ENCODE assay signal across 23 mouse cellular contexts in genomic region chr9:84041631-84042277, GRCm38 (mm10).
DNase-seq lines count a peak whose midpoint lies in the region; ATAC-seq and TF ChIP-seq lines count a peak whose summit lies in the region.
"Had no signal": no experiment of that assay in that cellular context is flagged by ENCODE, and none has a peak within 500 bp of the region (broad histone marks: within the 10 kb centered on the region; RNA-seq: fewer than 3 reads in every experiment).

No protein-coding gene starts in this region.

- H3K9ac ChIP-seq in intestine, embryonic 15.5 days = no peak overlapping the region
- no peak overlapping the region for H3K9ac ChIP-seq in intestine, postnatal 0 days (ENCODE audit: low read depth, low read length)
- no peak overlapping the region for H3K9ac ChIP-seq in midbrain, embryonic 14.5 days (replicated peaks; ENCODE audit: low read length)
- H3K9ac ChIP-seq in midbrain, embryonic 16.5 days (ENCODE audit: low read depth, low read length) = no peak overlapping the region
- no peak overlapping the region for H3K9ac ChIP-seq in liver, embryonic 13.5 days
- H3K9ac ChIP-seq: embryonic facial prominence, embryonic 12.5 days; forebrain, postnatal 0 days; hindbrain, embryonic 12.5 days; limb, embryonic 13.5 days had no signal

- H3K4me1 ChIP-seq in intestine, embryonic 15.5 days (replicated peaks) = no peaks in the 10 kb centered on the region
- H3K4me1 ChIP-seq in intestine, postnatal 0 days (replicated peaks; ENCODE audit: control insufficient read depth, insufficient read depth, low read length) = no peaks in the 10 kb centered on the region
- H3K4me1 ChIP-seq in midbrain, embryonic 14.5 days (ENCODE audit: control insufficient read depth, insufficient read depth, low read length) = 0 out of 2 replicates have a peak, but pooled peaks cover 3% of the 10 kb centered on the region
- H3K4me1 ChIP-seq in midbrain, embryonic 16.5 days (ENCODE audit: control insufficient read depth, insufficient read depth, low read length) = peaks cover 2% of the 10 kb centered on the region; the same call in 1 of the 2 replicates
- H3K4me1 ChIP-seq in liver, embryonic 13.5 days (replicated peaks) = peaks cover 10% of the 10 kb centered on the region
- H3K4me1 ChIP-seq: megakaryocyte, embryonic 14.5 days had no signal

- ATAC-seq in intestine, embryonic 15.5 days = peak; percentile 39; the same call in 1 of the 2 replicates
- no peak for ATAC-seq in intestine, postnatal 0 days
- ATAC-seq in midbrain, embryonic 14.5 days (ENCODE audit: low FRiP score, low TSS enrichment) = peak; percentile 57; the same call in 1 of the 2 replicates
- no peak for ATAC-seq in midbrain, embryonic 16.5 days
- ATAC-seq in liver, embryonic 13.5 days (ENCODE audit: low read depth) = peak; percentile 62
- ATAC-seq: forebrain, postnatal 0 days had no signal

- no peak for TF ChIP-seq CTCF in intestine, postnatal 0 days (IDR thresholded peaks at IDR 0.05; ENCODE audit: low read depth)

- no peaks in the 10 kb centered on the region for H3K36me3 ChIP-seq in intestine, embryonic 15.5 days
- H3K36me3 ChIP-seq in intestine, postnatal 0 days (ENCODE audit: control insufficient read depth, insufficient read depth) = no peaks in the 10 kb centered on the region
- no peaks in the 10 kb centered on the region for H3K36me3 ChIP-seq in midbrain, embryonic 14.5 days (ENCODE audit: control insufficient read depth, insufficient read depth, low read length)
- no peaks in the 10 kb centered on the region for H3K36me3 ChIP-seq in midbrain, embryonic 16.5 days (ENCODE audit: control insufficient read depth, insufficient read depth, low read length)
- no peaks in the 10 kb centered on the region for H3K36me3 ChIP-seq in liver, embryonic 13.5 days
- H3K36me3 ChIP-seq: embryonic facial prominence, embryonic 12.5 days; hindbrain, embryonic 12.5 days; limb, embryonic 13.5 days had no signal

- H3K27me3 ChIP-seq in intestine, embryonic 15.5 days (replicated peaks) = no peaks in the 10 kb centered on the region
- no peaks in the 10 kb centered on the region for H3K27me3 ChIP-seq in intestine, postnatal 0 days (replicated peaks; ENCODE audit: control insufficient read depth, insufficient read depth, low read length)
- no peaks in the 10 kb centered on the region for H3K27me3 ChIP-seq in midbrain, embryonic 14.5 days (ENCODE audit: control insufficient read depth, insufficient read depth, low read length)
- no peaks in the 10 kb centered on the region for H3K27me3 ChIP-seq in midbrain, embryonic 16.5 days (ENCODE audit: control insufficient read depth, insufficient read depth, low read depth, low read length)
- no peaks in the 10 kb centered on the region for H3K27me3 ChIP-seq in liver, embryonic 13.5 days
- H3K27me3 ChIP-seq: CH12.LX; embryonic facial prominence, embryonic 12.5 days; hindbrain, embryonic 12.5 days; megakaryocyte, embryonic 14.5 days had no signal

- no peak overlapping the region for H3K4me2 ChIP-seq in intestine, embryonic 15.5 days (replicated peaks)
- no peak overlapping the region for H3K4me2 ChIP-seq in intestine, postnatal 0 days (replicated peaks; ENCODE audit: low read depth)
- H3K4me2 ChIP-seq in midbrain, embryonic 14.5 days (ENCODE audit: low read length) = no peak overlapping the region
- H3K4me2 ChIP-seq in midbrain, embryonic 16.5 days (ENCODE audit: low read length) = no peak overlapping the region
- H3K4me2 ChIP-seq in liver, embryonic 13.5 days = no peak overlapping the region
- H3K4me2 ChIP-seq: embryonic facial prominence, embryonic 12.5 days; hindbrain, embryonic 12.5 days; limb, embryonic 13.5 days had no signal

- H3K4me3 ChIP-seq in intestine, embryonic 15.5 days (replicated peaks) = no peak overlapping the region
- H3K4me3 ChIP-seq in intestine, postnatal 0 days (ENCODE audit: low read depth, low read length) = no peak overlapping the region
- no peak overlapping the region for H3K4me3 ChIP-seq in midbrain, embryonic 14.5 days (replicated peaks; ENCODE audit: low read depth, low read length)
- no peak overlapping the region for H3K4me3 ChIP-seq in midbrain, embryonic 16.5 days (ENCODE audit: low read depth, low read length)
- no peak overlapping the region for H3K4me3 ChIP-seq in liver, embryonic 13.5 days (replicated peaks)
- H3K4me3 ChIP-seq: embryonic facial prominence, embryonic 12.5 days; heart, adult 2 months; hindbrain, embryonic 12.5 days; limb, embryonic 13.5 days; megakaryocyte, embryonic 14.5 days had no signal

- no peaks in the 10 kb centered on the region for H3K9me3 ChIP-seq in intestine, embryonic 15.5 days
- no peaks in the 10 kb centered on the region for H3K9me3 ChIP-seq in intestine, postnatal 0 days (ENCODE audit: control insufficient read depth)
- no peaks in the 10 kb centered on the region for H3K9me3 ChIP-seq in midbrain, embryonic 14.5 days (ENCODE audit: control insufficient read depth, low read length)
- no peaks in the 10 kb centered on the region for H3K9me3 ChIP-seq in midbrain, embryonic 16.5 days (replicated peaks; ENCODE audit: control insufficient read depth, low read length, poor library complexity, severe bottlenecking)
- H3K9me3 ChIP-seq in liver, embryonic 13.5 days (replicated peaks) = no peaks in the 10 kb centered on the region
- H3K9me3 ChIP-seq: embryonic facial prominence, embryonic 12.5 days; hindbrain, embryonic 12.5 days; limb, embryonic 13.5 days; megakaryocyte, embryonic 14.5 days had no signal

- no peak overlapping the region for H3K27ac ChIP-seq in intestine, embryonic 15.5 days
- H3K27ac ChIP-seq in intestine, postnatal 0 days (ENCODE audit: low read depth, low read length) = no peak overlapping the region
- H3K27ac ChIP-seq in midbrain, embryonic 14.5 days (replicated peaks; ENCODE audit: low read depth, low read length) = no peak overlapping the region
- no peak overlapping the region for H3K27ac ChIP-seq in midbrain, embryonic 16.5 days (ENCODE audit: low read length)
- H3K27ac ChIP-seq in liver, embryonic 13.5 days = no peak overlapping the region
- H3K27ac ChIP-seq: embryonic facial prominence, embryonic 12.5 days; heart, adult 2 months; hindbrain, embryonic 12.5 days; limb, embryonic 13.5 days had no signal

- 80% methylated on average over 4 of the region's 4 CpGs for WGBS in intestine, embryonic 15.5 days
- 59% methylated on average over 4 of the region's 4 CpGs for WGBS in intestine, postnatal 0 days
- 82% methylated on average over 4 of the region's 4 CpGs for WGBS in midbrain, embryonic 14.5 days
- 85% methylated on average over 4 of the region's 4 CpGs for WGBS in midbrain, embryonic 16.5 days
- 61% methylated on average over 3 of the region's 4 CpGs for WGBS in liver, embryonic 13.5 days (ENCODE audit: insufficient replicate concordance)

- DNase-seq in midbrain, embryonic 14.5 days = no peak
- DNase-seq in liver, embryonic 13.5 days = no peak
- DNase-seq in ovary, postnatal 10 days (ENCODE audit: low spot score) = no peak
- DNase-seq in cerebellum, postnatal 36 days = no peak
- DNase-seq: adrenal gland, postnatal 10 days; cerebellum, adult 18-20 months; cerebellum, postnatal 14 days; forebrain, postnatal 0 days; gastrocnemius, postnatal 25 days; heart, adult 2 months; kidney, postnatal 36 days; lung, adult 2 months; lung, postnatal 36 days; right cerebral cortex, postnatal 14 days; thymus, postnatal 36 days had no signal

Comparison
In these comparisons a context has a peak if more than half of its experiments do, and no peak if none do; other contexts are left out.
1. ATAC-seq: peak in intestine, embryonic 15.5 days (single experiment), midbrain, embryonic 14.5 days (single experiment) and liver, embryonic 13.5 days (single experiment); none in intestine, postnatal 0 days (single experiment) and midbrain, embryonic 16.5 days (single experiment).